Mouse (Mus musculus): Measurements from ENCODE around the gene Glcci1. TPM values are rescaled to one million over a fixed set of nuclear protein-coding genes. Genes with fewer than 3 reads are reported as not detected.

Gene Glcci1
- polyA plus RNA-seq, 1 experiment from 2014 or later, result 7.4 TPM

- no peak overlapping the region for H3K4me2 ChIP-seq
- H3K36me3 ChIP-seq, result peaks cover 9% of the 10 kb centered on the region
- no peak overlapping the region for H3K9ac ChIP-seq
- no peaks in the 10 kb centered on the region for H3K4me1 ChIP-seq (replicated peaks)
- 88% methylated on average over 4 of the region's 4 CpGs for WGBS
- H3K27ac ChIP-seq (replicated peaks), result no peak overlapping the region
- no peak overlapping the region for H3K4me3 ChIP-seq
- H3K27me3 ChIP-seq, result no peaks in the 10 kb centered on the region
- no peaks in the 10 kb centered on the region for H3K9me3 ChIP-seq
- no peak for ATAC-seq (ENCODE audit: low FRiP score, low read depth)
Observed at GRCm38 (mm10) chr6:8638899-8639298, 129.5 kb downstream of the Glcci1 start.

DNA sequence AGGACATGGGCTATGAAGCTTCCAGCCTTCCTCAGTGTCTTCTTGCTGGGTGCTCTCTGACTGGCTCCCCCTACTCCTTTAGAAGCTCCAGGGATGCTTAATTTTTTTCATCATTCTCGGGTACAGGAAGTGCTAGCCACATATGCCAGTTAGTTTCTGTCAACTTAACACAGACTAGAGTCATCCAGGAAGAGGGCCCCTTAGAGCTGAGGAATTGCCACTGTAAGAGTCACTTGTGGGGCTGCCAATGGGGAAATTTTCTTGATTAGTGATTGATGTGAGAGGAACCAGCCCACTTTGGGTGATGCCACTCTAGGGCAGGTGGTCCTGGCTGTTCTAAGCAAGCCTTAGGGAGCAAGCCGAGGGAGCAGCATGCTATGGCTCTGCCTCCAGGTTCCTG lies 130.1 kb downstream of the Glcci1 start:
- no peaks in the 10 kb centered on the region for H3K9me3 ChIP-seq

DNA sequence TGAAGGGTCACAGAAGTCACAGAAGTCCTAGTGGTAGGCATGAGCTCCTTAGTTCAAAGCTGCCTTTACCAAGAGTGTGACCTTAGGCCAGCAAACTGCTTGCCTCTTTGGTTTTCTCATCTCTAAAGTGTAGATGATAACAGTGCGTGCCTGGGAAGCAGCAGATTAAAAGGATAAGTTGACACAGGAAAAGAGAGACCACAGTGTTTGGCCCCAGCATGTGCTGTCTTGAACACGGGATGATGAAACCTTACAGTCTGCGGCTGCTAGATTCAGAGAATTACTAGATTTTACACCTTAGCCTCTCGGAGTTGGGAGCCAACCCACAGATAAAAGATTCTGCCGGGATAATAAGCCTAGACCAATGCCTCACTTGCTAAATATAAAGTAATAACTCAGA lies 131.5 kb downstream of the Glcci1 start:
- Histone ChIP-seq H3K4me2 (no peak overlapping the region), H3K9ac (no peak overlapping the region), H3K4me1 (replicated peaks) (no peaks in the 10 kb centered on the region), H3K4me3 (no peak overlapping the region), H3K27me3 (no peaks in the 10 kb centered on the region), H3K9me3 (no peaks in the 10 kb centered on the region), H3K36me3 (peaks cover 9% of the 10 kb centered on the region), H3K27ac (replicated peaks) (no peak overlapping the region)
- ATAC-seq (ENCODE audit: low FRiP score, low read depth), result no peak
- WGBS, result 92% methylated on average over 5 of the region's 5 CpGs

More for the DNA sequence above, 130.1 kb downstream of the Glcci1 start:
- Histone ChIP-seq H3K4me1 (replicated peaks) (no peaks in the 10 kb centered on the region), H3K9ac (no peak overlapping the region), H3K36me3 (peaks cover 9% of the 10 kb centered on the region), H3K4me2 (no peak overlapping the region), H3K27ac (replicated peaks) (no peak overlapping the region), H3K27me3 (no peaks in the 10 kb centered on the region), H3K4me3 (no peak overlapping the region)
- 86% methylated on average over 2 of the region's 2 CpGs for WGBS
- no peak for ATAC-seq (ENCODE audit: low FRiP score, low read depth)

GRCm38 (mm10) chr6:8644703-8645102 lies 135.3 kb downstream of the Glcci1 start:
- Histone ChIP-seq H3K9me3 (no peaks in the 10 kb centered on the region), H3K27ac (replicated peaks) (no peak overlapping the region), H3K4me3 (no peak overlapping the region), H3K27me3 (no peaks in the 10 kb centered on the region), H3K36me3 (no peaks in the 10 kb centered on the region), H3K4me1 (replicated peaks) (no peaks in the 10 kb centered on the region), H3K9ac (no peak overlapping the region), H3K4me2 (no peak overlapping the region)
- ATAC-seq (ENCODE audit: low FRiP score, low read depth), result no peak
- 84% methylated on average over 10 of the region's 10 CpGs for WGBS

DNA sequence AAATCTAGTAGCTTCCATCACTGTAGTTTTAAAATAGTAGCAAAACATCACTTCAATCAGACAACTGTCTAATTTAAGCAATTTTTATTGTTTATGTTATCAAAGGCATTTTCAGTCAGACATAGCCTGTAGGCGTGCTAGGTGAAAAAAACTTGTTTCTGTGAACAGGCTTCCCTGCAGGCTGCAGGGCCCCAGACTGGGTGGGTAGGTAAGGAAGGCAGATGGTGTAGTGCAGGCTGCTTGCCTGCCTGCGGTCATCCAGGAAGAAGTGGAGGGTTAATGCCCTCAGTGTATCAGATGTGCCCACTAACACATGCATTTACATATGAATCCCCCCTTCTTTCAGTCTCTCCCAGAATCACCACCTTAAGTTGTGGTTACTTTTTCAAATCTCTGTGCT lies 136.3 kb downstream of the Glcci1 start:
- Histone ChIP-seq H3K27me3 (no peaks in the 10 kb centered on the region), H3K9ac (no peak overlapping the region), H3K36me3 (peaks cover 5% of the 10 kb centered on the region; the same call in 1 of the 2 replicates), H3K9me3 (no peaks in the 10 kb centered on the region), H3K27ac (replicated peaks) (no peak overlapping the region), H3K4me1 (replicated peaks) (no peaks in the 10 kb centered on the region), H3K4me2 (no peak overlapping the region), H3K4me3 (no peak overlapping the region)
- no peak for ATAC-seq (ENCODE audit: low FRiP score, low read depth)
- 41% methylated on average over 2 of the region's 2 CpGs for WGBS

Measured in hindbrain, embryonic 15.5 days (tissue).